Mouse (Mus musculus) heart, postnatal 0 days (tissue): ENCODE results near the gene Zfr. TPM values are rescaled to one million over a fixed set of nuclear protein-coding genes. Genes with fewer than 3 reads are reported as not detected.
A peak's percentile ranks its signal among the peaks of the same experiment; 100 is the strongest.

Experiments
- ATAC-seq: fragments of 200-750 bp; cut with Nextera tagmentation; 2 replicates; pipeline ENCODE4 v1.8.0; 2017; ENCODE audit warnings: low read depth, moderate number of reproducible peaks, moderate library complexity; ENCODE audit not compliant: insufficient read depth
- DNase-seq: peaks from one replicate; pipeline ENCODE4 v3.0.0-alpha.2; 2016; ENCODE audit warnings: low spot score
- H3K27ac ChIP-seq: fragments of 300-500 bp; sonication (generic); 2 replicates; pipeline ENCODE4 v1.5.1; 2014; ENCODE audit warnings: low read depth, mild to moderate bottlenecking
- H3K27me3 ChIP-seq: fragments of 300-500 bp; sonication (generic); 2 replicates; pipeline ENCODE4 v1.6.1; 2014; ENCODE audit warnings: low read length, mixed read lengths; ENCODE audit not compliant: control insufficient read depth, insufficient read depth
- H3K36me3 ChIP-seq: fragments of 300-500 bp; sonication (generic); replicated peaks from 2 replicates; pipeline ENCODE4 v1.6.1; 2014; ENCODE audit warnings: low read length, mixed read lengths; ENCODE audit not compliant: control insufficient read depth, insufficient read depth
- H3K4me1 ChIP-seq: fragments of 300-500 bp; sonication (generic); 2 replicates; pipeline ENCODE4 v1.6.1; 2014; ENCODE audit warnings: antibody characterized with exemption; ENCODE audit not compliant: control insufficient read depth, insufficient read depth
- H3K4me2 ChIP-seq: fragments of 300-500 bp; sonication (generic); 2 replicates; pipeline ENCODE4 v1.6.1; 2014; ENCODE audit warnings: low read depth, mild to moderate bottlenecking, low read length, moderate library complexity
- H3K4me3 ChIP-seq: fragments of 300-500 bp; sonication (generic); 2 replicates; pipeline ENCODE4 v1.5.1; 2014; ENCODE audit warnings: low read depth, low read length
- H3K9ac ChIP-seq: fragments of 300-500 bp; sonication (generic); replicated peaks from 2 replicates; pipeline ENCODE4 v1.6.1; 2014; ENCODE audit warnings: low read depth, low read length, mixed read lengths
- H3K9me3 ChIP-seq: fragments of 300-500 bp; sonication (generic); replicated peaks from 2 replicates; pipeline ENCODE4 v1.6.1; 2016; ENCODE audit warnings: low read length; ENCODE audit not compliant: control insufficient read depth
- CTCF ChIP-seq: IDR thresholded peaks from 2 replicates; pipeline ENCODE4 v1.5.1; 2016; ENCODE audit warnings: antibody characterized with exemption, control low read depth, low read depth
- EP300 ChIP-seq: IDR thresholded peaks from 2 replicates; pipeline ENCODE4 v1.6.1; 2016; ENCODE audit warnings: antibody characterized with exemption, low read depth
- WGBS: fragments of 180-500 bp; shearing (Covaris S2); extraction: QIAGEN DNeasy Blood & Tissue Kit; methylation state at CpG from one replicate; pipeline ENCODE4 v1.1.7; 2014; 5-methylcytosine and 5-hydroxymethylcytosine counted together
- polyA plus RNA-seq: library from polyadenylated mRNA; unstranded; fragments of >200 nt; fragmentation: Nextera tagmentation; extraction: Ambion mirVana; gene quantifications from 2 replicates; pipeline ENCODE4 v1.2.1, GENCODE M21; 2015
- total RNA-seq: library from RNA; depleted of rRNA; stranded (reverse); fragments of >200 nt; gene quantifications from 2 replicates; pipeline ENCODE4 v1.2.3, GENCODE M21; 2014; ENCODE audit warnings: low replicate concordance

The Zfr gene
- total and polyA plus RNA-seq, 2 experiments from 2014 or later, result 74.3 to 119 TPM

- 85% methylated on average over 9 of the region's 9 CpGs for WGBS
- no peak overlapping the region for H3K9ac ChIP-seq
- DNase-seq (no peak), ATAC-seq (no peak)
- no peak overlapping the region for H3K4me2 ChIP-seq
- H3K27me3 ChIP-seq, result no peaks in the 10 kb centered on the region
- no peak overlapping the region for H3K27ac ChIP-seq
- no peaks in the 10 kb centered on the region for H3K9me3 ChIP-seq
- H3K36me3 ChIP-seq, result no peaks in the 10 kb centered on the region
- TF ChIP-seq CTCF (no peak), EP300 (no peak)
- no peak overlapping the region for H3K4me3 ChIP-seq
- no peaks in the 10 kb centered on the region for H3K4me1 ChIP-seq
Measured at GRCm38 (mm10) chr15:12090981-12091669, 26.5 kb upstream of the Zfr start.

- Histone ChIP-seq H3K4me1 (no peaks in the 10 kb centered on the region), H3K27me3 (no peaks in the 10 kb centered on the region), H3K36me3 (no peaks in the 10 kb centered on the region), H3K4me3 (no peak overlapping the region), H3K9me3 (no peaks in the 10 kb centered on the region), H3K9ac (no peak overlapping the region), H3K4me2 (no peak overlapping the region), H3K27ac (no peak overlapping the region)
- DNase-seq (no peak), ATAC-seq (no peak)
- WGBS, result 54% methylated on average over 10 of the region's 10 CpGs
- peak; percentile 74 for TF ChIP-seq CTCF
- no peak for TF ChIP-seq EP300
Measured at GRCm38 (mm10) chr15:12091781-12092458, 25.7 kb upstream of the Zfr start.

- no peak overlapping the region for H3K4me2 ChIP-seq
- no peaks in the 10 kb centered on the region for H3K4me1 ChIP-seq
- H3K4me3 ChIP-seq, result no peak overlapping the region
- H3K27me3 ChIP-seq, result no peaks in the 10 kb centered on the region
- 81% methylated on average over 25 of the region's 25 CpGs for WGBS
- TF ChIP-seq CTCF, result no peak
- no peak for TF ChIP-seq EP300
- H3K36me3 ChIP-seq, result no peaks in the 10 kb centered on the region
- no peak overlapping the region for H3K27ac ChIP-seq
- ATAC-seq (no peak), DNase-seq (no peak)
- H3K9ac ChIP-seq, result no peak overlapping the region
- peaks cover 5% of the 10 kb centered on the region; the same call in 1 of the 2 replicates for H3K9me3 ChIP-seq
Measured at GRCm38 (mm10) chr15:12093026-12093960, 24.3 kb upstream of the Zfr start.

- Histone ChIP-seq H3K27ac (no peak overlapping the region), H3K4me1 (no peaks in the 10 kb centered on the region), H3K27me3 (no peaks in the 10 kb centered on the region), H3K4me2 (no peak overlapping the region), H3K9me3 (peaks cover 5% of the 10 kb centered on the region; the same call in 1 of the 2 replicates), H3K9ac (no peak overlapping the region), H3K36me3 (no peaks in the 10 kb centered on the region), H3K4me3 (no peak overlapping the region)
- no peak for DNase-seq
- 88% methylated on average over 4 of the region's 4 CpGs for WGBS
- ATAC-seq, result no peak
- TF ChIP-seq CTCF (no peak), EP300 (no peak)
Measured at GRCm38 (mm10) chr15:12093961-12094566, 23.6 kb upstream of the Zfr start.

- H3K36me3 ChIP-seq, result no peaks in the 10 kb centered on the region
- no peak overlapping the region for H3K4me2 ChIP-seq
- H3K9me3 ChIP-seq, result peaks cover 5% of the 10 kb centered on the region; the same call in 1 of the 2 replicates
- no peak for TF ChIP-seq CTCF
- no peak for TF ChIP-seq EP300
- H3K27ac ChIP-seq, result no peak overlapping the region
- ATAC-seq (no peak), DNase-seq (no peak)
- no peaks in the 10 kb centered on the region for H3K27me3 ChIP-seq
- no peak overlapping the region for H3K4me3 ChIP-seq
- no peaks in the 10 kb centered on the region for H3K4me1 ChIP-seq
- no peak overlapping the region for H3K9ac ChIP-seq
- WGBS, result 74% methylated on average over 4 of the region's 4 CpGs
Measured at GRCm38 (mm10) chr15:12096447-12096846, 21.2 kb upstream of the Zfr start.
